Mouse (Mus musculus): ENCODE results near the gene H2-Aa.

The H2-Aa gene

DNA sequence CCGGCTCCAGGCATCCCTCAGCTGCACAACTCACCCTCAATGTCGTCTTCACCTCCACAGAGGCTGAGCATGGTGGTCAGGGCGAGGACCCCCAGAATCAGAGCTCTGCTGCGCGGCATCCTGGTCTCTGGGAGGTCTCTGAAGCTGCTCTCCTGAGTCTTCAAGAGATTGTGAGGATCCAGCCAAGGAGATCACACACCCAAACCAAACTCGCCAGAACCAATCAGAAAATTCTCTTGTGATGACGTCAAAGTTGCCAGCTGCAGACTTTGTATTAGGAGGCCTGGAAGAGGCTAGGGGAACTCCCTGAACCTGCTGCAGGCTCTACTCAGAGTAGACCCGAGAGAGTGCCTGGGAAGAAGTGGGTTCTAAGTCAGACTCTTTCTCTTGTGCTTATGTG lies at the start of gene H2-Aa:
Gene H2-Aa, minus strand, starts transcription at position 176 of the 400 bp plus-strand sequence.
- peak; percentile 99 for DNase-seq

DNA sequence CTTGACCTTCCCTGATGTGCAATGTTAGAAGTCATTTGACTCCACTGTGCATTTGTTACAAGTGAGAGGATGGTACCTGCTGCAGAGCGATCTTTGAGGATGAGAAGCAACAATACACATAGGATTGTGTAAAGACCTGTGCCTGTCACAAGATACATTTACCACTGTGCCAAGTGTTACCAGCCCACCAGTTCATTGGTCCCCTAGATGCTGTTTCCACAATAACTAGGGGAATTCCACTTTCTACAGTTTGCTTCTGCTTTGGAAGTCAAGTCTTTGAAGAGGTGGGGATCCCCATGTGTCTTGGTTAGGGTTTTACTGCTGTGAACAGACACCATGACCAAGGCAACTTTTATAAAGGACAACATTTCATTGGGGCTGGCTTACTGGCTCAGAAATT lies 43.6 kb upstream of the H2-Aa start:
- peak; percentile 78 for DNase-seq

DNA sequence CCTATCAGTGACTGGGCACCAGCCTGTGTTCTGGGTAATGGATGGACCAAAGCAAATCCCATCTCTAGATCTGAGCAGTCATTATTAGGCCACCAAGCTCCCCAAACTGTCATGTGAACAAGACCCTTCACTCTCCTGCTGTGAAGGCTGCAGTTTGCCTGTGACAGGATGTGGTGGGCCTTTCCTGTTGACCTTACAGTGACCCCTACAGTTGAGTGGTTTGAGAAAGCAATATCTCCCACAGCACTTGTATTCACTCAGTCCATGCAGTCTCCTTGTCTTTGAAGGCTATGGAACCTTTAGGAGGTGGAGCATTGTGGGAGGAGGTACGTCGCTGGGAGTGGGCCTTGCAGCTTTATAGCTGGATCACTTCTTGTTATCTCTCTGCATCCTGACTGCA lies 42.2 kb upstream of the H2-Aa start:
- DNase-seq, result peak; percentile 31

DNA sequence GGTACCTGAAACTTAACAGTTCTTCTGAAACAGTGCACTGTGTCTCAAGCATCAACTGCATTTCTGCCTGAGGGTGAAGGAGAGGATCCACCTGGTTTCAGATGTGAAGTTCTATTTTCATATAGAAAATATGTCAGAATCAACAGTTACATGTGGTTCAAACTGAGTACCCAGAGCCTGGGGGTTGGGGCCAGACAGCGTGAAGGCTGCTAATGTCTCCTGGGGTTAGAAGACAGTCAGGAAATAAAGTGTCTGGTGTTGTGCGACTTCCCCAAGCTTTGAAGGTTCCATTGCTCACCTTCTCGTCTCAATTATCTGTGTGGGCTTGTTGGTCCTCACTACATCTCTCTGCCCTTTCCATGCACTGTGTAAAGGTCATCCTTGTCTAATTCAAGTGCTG lies 38.8 kb upstream of the H2-Aa start:
- peak; percentile 42 for DNase-seq

DNA sequence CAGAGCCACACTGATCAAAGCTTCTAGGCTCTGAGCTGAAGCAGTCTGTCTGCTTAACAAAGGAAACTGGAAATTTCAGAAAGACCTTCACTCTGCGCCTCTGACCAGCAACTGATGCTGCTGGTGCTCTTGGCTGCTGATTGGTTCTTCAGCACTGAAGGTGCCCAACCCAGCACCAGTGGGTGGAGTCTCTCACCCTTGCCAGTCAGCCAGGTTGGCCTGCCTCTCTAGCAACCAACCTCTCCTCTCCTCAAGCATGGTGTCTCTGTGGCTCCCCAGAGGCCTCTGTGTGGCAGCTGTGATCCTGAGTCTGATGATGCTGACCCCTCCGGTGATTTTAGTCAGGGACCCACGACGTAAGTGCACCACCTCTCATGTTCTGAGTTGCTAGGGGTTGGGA lies 37.8 kb upstream of the H2-Aa start, which contains the start of gene H2-Eb2:
Gene H2-Eb2, plus strand, starts transcription at position 230 of the 400 bp plus-strand sequence.
- peak; percentile 74 for DNase-seq

DNA sequence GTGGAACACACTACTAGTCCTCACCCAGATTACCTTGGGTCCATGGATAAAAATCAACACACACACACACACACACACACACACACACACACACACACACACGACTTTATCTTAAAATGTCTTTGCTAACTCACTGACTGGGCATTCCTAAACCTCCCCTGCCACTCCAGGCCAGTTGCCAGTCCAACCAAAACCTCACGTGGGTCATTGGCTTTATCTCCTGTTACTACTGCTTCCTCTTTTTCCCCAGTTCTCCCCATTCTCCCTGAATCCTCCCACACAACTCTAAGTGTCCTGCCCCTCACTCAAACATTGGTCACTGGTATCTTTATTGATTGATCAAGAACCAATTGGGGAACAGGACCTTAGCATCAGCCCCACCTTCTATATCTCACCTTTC lies 29.7 kb upstream of the H2-Aa start:
- peak; percentile 82 for DNase-seq

DNA sequence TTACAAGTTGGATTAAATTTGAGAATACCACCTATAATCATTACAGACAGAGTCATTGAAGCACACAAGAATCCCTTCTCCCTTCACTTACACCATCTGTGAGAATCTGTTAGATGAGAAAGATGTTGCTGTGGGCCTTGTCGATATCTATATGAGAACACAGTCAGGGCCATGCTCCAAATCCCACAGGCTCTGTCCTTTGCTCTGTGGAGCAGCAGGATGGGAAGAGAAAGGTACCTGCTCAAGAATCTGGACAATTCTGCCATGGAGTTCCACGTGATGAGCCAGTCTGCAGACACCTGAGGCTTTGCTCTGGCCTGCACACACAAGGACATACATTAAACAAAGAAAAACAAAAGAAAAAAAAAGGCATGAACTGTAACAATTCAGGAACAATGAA lies 29.1 kb upstream of the H2-Aa start:
- no peak for DNase-seq

DNA sequence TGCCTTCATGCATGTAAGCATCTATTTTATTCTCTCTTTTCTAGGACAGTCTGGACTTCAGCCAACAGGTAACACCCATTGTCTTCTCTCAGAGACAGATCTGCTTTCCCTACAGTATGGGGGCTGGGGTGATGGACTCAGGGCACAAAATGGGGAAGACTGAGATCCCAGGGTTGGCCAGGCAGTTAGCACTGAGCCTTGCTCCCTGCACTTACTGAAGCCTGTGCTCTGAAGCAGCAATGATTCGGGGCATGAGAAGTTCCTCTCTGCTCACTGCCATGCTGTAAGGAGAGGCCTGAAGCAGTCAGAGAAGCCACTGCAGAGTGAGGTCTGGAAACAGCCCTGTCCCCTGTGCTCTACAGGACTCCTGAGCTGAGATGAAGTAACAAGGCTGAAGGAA lies 27.9 kb upstream of the H2-Aa start:
- DNase-seq, result peak; percentile 68

DNA sequence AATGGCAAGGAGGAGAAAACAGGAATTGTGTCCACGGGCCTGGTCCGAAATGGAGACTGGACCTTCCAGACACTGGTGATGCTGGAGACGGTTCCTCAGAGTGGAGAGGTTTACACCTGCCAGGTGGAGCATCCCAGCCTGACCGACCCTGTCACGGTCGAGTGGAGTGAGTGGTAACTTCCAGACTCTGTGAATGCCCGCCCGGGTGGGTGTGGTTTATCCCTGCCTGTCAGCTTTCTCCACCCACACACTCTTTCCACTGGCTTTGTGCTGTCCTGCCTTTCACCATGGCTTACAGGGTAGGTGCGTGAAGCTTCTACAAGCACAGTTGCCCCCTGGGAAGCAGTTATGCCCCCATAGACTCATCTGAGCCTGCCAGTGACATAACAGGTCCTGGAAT lies 26.7 kb upstream of the H2-Aa start:
- DNase-seq, result peak; percentile 88

DNA sequence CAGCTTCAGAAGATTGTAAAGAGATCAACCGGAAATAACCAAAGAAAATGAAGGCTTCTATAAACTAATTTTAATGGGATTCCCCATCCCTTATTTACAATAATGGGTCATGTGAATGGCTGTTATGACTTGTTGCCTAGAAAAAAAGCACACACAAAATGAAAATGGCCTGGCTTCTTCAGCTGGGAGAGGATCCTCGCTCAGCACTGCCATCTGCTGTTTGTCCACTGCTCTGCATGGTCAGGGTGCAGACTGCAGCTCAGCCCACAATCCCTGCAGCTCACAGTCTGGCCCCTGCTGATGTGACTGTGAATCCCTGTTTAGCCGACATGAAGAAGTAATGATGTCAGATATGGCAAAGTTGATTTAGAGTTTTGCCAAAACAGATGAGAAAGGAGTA lies 25.8 kb upstream of the H2-Aa start:
- peak; percentile 96 for DNase-seq

DNA sequence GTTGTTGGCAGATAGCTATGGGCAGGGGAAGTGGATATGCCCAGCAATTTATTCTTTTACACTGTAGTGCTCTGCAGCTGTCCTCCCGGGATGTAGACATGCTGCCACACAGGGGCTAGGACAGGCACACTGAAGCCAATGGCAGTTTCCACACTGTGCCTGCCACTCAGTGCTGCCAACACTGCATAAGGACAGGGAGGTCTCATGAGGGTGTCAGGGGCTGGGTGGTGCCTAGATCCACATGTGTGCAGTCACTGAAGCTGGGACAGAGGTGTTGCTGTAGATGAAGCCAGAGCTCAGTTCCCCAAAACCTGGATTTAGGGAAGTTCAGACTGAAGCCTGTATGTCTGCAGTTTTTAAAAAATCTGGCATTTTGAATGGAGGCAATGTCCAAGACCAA lies 24.6 kb upstream of the H2-Aa start:
- DNase-seq, result peak; percentile 82

DNA sequence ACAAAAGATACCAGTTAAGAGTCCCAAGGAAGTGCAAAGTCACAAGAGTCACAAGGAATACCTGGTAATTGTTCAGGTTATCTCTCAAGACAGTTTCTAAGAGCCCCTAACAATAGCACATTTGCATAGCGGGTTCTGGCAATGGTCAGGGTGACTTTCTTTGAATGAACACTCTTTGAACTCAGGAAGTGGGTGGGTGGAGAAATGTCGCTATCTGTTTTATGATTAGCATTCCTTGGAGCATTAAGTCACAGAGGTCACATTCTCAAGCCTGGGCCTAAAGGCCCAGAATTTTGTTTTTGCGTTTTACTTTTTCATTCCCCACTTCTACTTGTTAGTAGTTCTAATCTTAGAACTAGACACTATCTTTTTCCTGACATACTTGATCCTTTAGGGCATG lies 22.9 kb upstream of the H2-Aa start:
- peak; percentile 53 for DNase-seq

DNA sequence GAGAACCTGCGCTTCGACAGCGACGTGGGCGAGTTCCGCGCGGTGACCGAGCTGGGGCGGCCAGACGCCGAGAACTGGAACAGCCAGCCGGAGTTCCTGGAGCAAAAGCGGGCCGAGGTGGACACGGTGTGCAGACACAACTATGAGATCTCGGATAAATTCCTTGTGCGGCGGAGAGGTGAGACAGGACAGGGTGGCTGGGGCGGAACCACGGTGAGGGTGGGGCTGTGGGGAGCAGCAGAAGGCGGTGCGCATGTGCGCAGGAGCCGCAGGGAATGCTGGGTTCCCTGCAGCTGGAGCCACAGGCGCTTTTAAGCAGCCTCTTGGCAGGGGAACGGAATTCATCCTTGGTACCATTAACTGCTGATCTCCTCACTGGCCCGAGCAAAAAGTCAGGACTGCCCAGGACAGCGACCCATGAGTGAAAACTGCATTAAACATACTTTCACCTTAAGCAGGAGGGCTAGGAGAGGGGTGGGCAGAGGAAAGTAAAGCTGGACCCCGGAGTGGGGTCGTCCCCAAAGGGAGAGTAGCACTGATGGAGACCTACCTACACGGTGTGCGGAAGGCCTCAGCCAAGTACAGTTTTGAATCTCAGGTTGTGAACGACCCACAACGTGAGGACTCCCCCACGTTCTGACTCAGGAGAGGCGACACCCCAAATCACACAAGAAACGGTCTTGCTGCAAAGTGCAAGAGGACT lies 22.2 kb upstream of the H2-Aa start:
- peak; percentile 98 for DNase-seq

DNA sequence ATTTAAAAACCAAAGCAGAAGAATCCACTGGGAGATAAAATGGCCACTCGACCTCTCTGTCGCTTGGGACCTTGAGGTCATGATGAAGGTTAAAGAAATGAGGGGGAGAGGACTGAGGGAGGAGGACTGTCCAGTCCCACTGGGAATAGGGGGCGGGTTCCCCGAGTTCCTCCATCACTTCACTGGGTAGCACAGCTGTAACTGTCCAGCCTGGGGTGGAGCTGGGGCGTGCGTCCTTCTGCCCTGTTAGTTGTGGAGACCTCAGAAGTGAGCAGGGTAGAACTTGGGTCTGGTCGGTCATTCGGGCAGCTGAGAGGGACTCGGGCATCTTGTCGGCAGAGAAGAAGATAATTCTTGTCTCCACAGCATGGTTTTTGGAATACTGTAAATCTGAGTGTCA lies 21.6 kb upstream of the H2-Aa start:
- DNase-seq, result peak; percentile 91

DNA sequence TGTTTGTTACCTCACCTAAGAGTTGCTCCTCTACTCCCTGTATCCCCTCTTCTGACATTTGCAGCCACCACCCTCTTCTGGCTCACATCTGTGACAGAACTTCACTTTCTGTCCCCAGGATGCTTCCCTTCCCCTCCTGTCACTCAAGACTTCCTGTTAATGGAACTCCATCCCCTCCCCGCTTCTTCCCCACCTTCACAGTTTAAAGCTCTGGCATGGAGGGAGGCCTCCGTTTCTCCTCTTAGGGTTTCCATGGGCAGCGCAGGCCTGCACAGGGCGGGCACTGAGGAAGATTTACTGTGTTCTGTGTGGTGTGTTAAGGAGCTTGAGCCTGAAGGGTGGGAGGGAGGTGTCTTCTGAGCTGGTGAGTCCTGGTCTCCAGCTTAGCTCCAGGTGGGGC lies 20.5 kb upstream of the H2-Aa start:
- peak; percentile 89 for DNase-seq

DNA sequence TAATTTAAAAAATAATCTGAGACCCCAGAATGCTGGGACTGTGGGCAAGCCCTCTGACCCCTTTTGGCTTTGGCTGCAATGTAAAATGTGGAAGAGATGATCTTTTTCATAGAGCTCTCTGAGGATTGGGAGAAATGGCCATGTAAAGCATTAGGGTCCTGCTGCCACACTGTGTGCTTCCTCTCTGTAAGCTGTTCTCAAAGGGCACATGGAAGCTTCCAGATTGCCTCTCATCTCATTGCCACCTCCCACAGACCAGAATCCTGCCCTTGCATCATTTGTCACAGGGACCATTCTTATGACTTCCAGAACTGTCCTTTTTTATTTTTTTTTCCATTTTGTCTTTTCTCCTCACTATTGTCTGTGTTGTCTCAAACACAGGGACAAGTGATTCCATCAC lies 19.6 kb upstream of the H2-Aa start:
- DNase-seq, result peak; percentile 50

DNA sequence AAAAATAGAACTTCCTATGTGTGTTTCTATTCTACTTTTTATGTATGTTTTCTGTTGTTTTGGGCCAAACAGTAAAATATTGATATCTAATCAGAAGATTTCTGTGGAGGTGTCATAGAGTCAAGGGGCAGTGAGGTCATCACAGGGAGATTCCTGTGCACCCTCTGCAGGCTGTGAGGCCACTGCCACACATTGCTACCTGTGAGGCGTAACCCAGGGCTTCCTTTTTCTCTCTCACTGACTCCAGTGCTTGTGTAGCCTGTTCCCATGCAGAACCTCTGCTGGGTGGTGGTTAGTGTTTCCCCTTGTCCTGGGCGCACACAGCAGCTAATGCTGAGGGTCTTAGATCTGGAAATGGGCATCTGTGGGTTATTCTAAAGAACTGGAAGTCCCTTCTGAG lies 18.8 kb upstream of the H2-Aa start:
- peak; percentile 87 for DNase-seq

DNA sequence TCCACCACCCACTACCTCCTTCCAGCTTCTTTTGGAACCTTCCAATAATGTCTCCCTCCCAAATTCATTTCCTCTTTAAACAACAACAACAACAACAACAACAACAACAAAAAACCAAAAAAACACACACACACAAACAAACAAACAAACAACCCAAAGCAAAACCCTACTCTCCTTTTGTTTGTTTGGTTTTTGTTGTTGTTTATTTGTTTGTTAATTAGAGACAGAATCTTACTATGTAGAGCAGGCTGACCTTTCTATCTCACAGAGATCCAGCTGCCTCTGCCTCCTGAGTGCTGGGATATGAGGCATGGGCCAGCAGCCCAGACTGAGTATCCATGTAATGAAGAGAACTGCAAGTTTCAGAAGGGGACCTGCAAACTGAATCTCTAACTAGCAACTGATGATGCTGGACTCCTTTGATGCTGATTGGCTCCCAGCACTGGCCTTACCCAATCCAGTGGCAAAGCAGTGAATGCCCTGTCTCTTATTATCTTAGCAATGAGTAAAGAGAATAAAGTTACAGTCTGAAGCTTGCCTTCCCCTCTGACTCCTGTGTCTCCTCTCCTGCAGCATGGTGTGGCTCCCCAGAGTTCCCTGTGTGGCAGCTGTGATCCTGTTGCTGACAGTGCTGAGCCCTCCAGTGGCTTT lies 17.9 kb upstream of the H2-Aa start, which contains the start of gene H2-Eb1:
Gene H2-Eb1, plus strand, starts transcription at position 488 of the 651 bp plus-strand sequence.
- peak; percentile 98 for DNase-seq

DNA sequence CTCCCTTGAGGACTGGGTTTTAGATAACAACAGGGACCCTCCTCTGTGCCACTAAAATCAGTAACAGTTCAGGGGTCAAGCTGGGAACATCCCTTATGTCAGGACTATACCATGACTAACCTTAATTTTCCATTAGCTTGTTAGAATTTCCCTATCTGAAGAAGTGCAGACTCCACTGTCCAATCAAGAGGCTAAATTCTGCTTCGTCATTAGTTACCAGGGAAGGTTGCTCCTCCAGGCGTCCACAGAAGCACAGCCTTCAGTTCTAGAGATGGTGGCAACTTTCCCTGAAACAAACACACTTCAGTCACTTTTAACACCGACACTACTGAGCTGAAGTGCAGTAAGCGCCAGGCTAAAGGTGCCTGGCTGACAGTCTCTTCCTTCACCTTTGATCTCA lies 17.1 kb upstream of the H2-Aa start:
- DNase-seq, result peak; percentile 97

DNA sequence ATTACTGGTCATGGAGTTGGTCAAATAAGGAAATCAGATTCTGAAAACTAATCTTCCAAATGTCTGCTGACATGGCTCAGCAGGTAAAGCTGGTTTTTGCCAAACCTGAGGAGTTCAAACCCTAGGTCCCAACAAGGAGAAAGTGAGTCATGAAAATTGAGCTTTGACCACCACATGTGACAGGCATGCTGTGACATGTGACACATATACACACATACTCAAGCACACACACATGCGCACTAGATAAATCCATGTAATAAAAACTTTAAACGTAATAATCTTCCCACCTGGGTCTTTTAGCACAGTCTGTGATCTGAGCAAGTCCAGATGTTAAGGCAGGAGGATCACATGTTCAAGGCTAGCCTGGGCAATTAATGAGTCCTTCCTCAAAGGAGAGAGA lies 16.2 kb upstream of the H2-Aa start:
- DNase-seq, result peak; percentile 49

DNA sequence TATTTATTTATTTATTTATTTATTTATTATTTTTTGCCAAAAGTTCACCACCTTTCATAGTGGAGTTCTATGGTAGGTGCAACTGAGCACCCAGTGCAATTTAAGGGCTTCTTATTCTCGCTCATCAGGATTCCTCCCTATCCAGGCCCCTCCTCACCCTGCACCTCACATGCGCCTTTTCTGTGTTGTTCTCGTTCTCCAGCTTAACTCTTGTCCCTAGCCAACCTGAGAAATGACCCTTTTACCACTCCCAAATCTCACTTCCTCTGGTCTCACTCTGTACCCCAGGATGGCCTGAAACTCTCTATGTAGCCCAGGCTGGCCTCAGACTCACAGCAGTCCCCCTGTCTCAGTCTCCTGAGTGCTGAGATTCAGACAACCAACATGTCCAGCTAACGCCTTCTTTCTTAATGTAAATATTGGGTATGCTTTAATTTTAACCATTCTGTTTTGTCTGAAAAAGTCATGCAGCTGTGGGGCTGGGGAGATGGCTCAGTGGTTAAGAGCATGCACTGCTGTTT lies 14.1 kb upstream of the H2-Aa start:
- peak; percentile 48 for DNase-seq

DNA sequence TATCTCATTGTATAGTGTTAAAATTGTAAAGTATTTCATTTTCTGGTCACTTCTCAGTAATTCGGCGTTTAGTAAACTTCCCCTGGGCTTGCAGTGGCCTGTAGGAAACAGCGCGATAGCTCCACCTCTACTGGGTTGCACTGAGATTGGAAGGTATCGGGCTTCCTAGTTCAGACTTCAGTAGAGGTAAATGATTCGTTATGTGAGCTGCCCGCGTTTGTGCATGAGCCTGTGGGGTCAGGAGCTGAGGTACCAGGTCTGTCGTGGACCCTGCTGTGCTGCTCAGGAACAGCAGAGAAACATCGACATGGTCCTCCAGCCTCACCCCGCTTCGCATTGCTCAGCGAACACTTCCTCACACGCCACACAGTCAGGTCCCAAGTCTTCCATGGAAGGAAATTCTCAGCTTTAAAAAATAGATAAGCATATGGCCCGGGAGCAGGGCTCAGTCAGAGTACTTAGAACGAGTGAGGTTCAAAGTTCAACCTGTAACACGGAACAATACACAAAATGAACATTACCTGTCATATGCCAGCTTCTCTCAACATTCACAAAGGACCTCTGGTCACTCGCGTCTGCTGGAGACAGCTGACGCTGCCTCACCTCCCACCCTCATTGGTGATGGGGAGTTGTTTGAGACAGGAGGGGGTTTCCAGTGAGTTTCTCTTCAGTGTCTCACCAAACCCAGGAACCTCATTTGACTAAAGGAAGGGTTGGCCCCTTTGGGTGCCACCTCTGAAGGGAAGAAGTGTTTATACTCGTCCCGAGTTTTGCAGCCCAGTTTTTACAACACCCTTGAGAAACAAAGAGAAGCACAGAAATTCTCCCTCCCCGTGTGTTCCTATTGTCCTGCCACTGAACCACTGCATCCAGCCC lies 13.3 kb upstream of the H2-Aa start:
- DNase-seq, result peak; percentile 95

DNA sequence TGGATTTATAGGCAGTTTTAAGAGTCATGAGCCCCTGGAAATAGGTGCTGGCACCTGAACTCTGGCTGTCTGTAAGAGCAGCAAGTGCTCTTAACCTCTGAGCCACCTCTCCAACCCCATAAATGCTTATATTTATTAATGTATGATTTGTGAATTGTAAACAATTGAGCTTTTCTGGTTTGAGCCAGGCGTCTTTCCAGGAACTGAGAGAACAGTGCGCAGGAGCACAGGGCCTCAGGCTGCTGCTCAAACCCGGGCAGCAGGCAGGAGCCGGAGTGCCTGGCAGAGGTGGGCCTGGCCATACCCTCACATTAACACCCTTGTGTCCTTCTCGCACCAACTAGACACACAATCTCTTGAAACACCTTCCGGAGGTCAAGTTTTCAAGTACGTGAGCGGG lies 12.4 kb upstream of the H2-Aa start:
- DNase-seq, result peak; percentile 61
